In genomic region chr1:151177937-151178271, GRCm38 (mm10) we compare ENCODE assay signal across 8 mouse cellular contexts. TPM values are rescaled to one million over a fixed set of nuclear protein-coding genes. Genes with fewer than 3 reads are reported as not detected.
DNase-seq lines count a peak whose midpoint lies in the region; ATAC-seq and TF ChIP-seq lines count a peak whose summit lies in the region.

No protein-coding gene starts in this region.

- peak overlapping the region; percentile 14; the same call in 1 of the 2 replicates for H3K4me3 ChIP-seq in lung, embryonic 14.5 days (ENCODE audit: low read depth, low read length)
- peak overlapping the region; percentile 58 for H3K4me3 ChIP-seq in erythroblast, embryonic 14.5 days (replicated peaks)
- no peak overlapping the region for H3K4me3 ChIP-seq in intestine, postnatal 0 days (ENCODE audit: low read depth, low read length)
- H3K4me3 ChIP-seq in neural tube, embryonic 13.5 days, result peak overlapping the region; percentile 23

- no peaks in the 10 kb centered on the region for H3K4me1 ChIP-seq in lung, embryonic 14.5 days (ENCODE audit: insufficient read depth)
- H3K4me1 ChIP-seq in erythroblast, embryonic 14.5 days (ENCODE audit: control insufficient read depth), result peaks cover 45% of the 10 kb centered on the region
- no peaks in the 10 kb centered on the region; the same call in 1 of the 2 replicates for H3K4me1 ChIP-seq in intestine, postnatal 0 days (replicated peaks; ENCODE audit: control insufficient read depth, insufficient read depth, low read length)
- peaks cover 12% of the 10 kb centered on the region for H3K4me1 ChIP-seq in neural tube, embryonic 13.5 days (replicated peaks)

- H3K27ac ChIP-seq in lung, embryonic 14.5 days (ENCODE audit: low read depth), result no peak overlapping the region
- H3K27ac ChIP-seq in intestine, postnatal 0 days (ENCODE audit: low read depth, low read length), result peak overlapping the region; percentile 71; the same call in 1 of the 2 replicates
- 0 out of 2 replicates have a peak overlapping the region, but pooled peaks have one; percentile 1 for H3K27ac ChIP-seq in neural tube, embryonic 13.5 days (replicated peaks)

- peak; percentile 38; the same call in 1 of the 2 replicates for ATAC-seq in lung, embryonic 14.5 days (ENCODE audit: insufficient read depth)
- ATAC-seq in intestine, postnatal 0 days, result no peak
- peak; percentile 52; the same call in 1 of the 2 replicates for ATAC-seq in neural tube, embryonic 13.5 days (ENCODE audit: low read depth)

- H3K36me3 ChIP-seq in lung, embryonic 14.5 days (ENCODE audit: insufficient read depth), result no peaks in the 10 kb centered on the region
- no peaks in the 10 kb centered on the region for H3K36me3 ChIP-seq in erythroblast, embryonic 14.5 days (ENCODE audit: control insufficient read depth)
- H3K36me3 ChIP-seq in intestine, postnatal 0 days (ENCODE audit: control insufficient read depth, insufficient read depth), result no peaks in the 10 kb centered on the region
- H3K36me3 ChIP-seq in neural tube, embryonic 13.5 days, result no peaks in the 10 kb centered on the region

- no peaks in the 10 kb centered on the region for H3K9me3 ChIP-seq in lung, embryonic 14.5 days (ENCODE audit: low read depth, low read length)
- H3K9me3 ChIP-seq in erythroblast, embryonic 14.5 days (ENCODE audit: control insufficient read depth, low read length), result no peaks in the 10 kb centered on the region
- no peaks in the 10 kb centered on the region for H3K9me3 ChIP-seq in intestine, postnatal 0 days (ENCODE audit: control insufficient read depth)
- no peaks in the 10 kb centered on the region for H3K9me3 ChIP-seq in neural tube, embryonic 13.5 days

- no peak for DNase-seq in lung, embryonic 14.5 days
- DNase-seq in lung, postnatal 25 days (ENCODE audit: low spot score), result no peak
- DNase-seq in layer of hippocampus, adult 9-11 months, result no peak
- no peak for DNase-seq in cerebellum, adult 8-10 months
- no peak for DNase-seq in right cerebral cortex, postnatal 36 days (ENCODE audit: low spot score in 2 of 2)

- 20% methylated on average over 4 of the region's 4 CpGs for WGBS in lung, embryonic 14.5 days
- WGBS in intestine, postnatal 0 days, result 8% methylated on average over 4 of the region's 4 CpGs
- WGBS in neural tube, embryonic 13.5 days, result under 1% methylated on average over 4 of the region's 4 CpGs

- TF ChIP-seq CTCF in lung, embryonic 14.5 days (IDR thresholded peaks at IDR 0.05; ENCODE audit: low read depth), result no peak
- no peak for TF ChIP-seq CTCF in intestine, postnatal 0 days (IDR thresholded peaks at IDR 0.05; ENCODE audit: low read depth)

- H3K4me2 ChIP-seq in lung, embryonic 14.5 days, result peak overlapping the region; percentile 52
- peak overlapping the region; percentile 50 for H3K4me2 ChIP-seq in intestine, postnatal 0 days (replicated peaks; ENCODE audit: low read depth)
- peak overlapping the region; percentile 50 for H3K4me2 ChIP-seq in neural tube, embryonic 13.5 days

- no peak overlapping the region for H3K9ac ChIP-seq in lung, embryonic 14.5 days
- H3K9ac ChIP-seq in intestine, postnatal 0 days (ENCODE audit: low read depth, low read length), result no peak overlapping the region
- no peak overlapping the region for H3K9ac ChIP-seq in neural tube, embryonic 13.5 days

- H3K27me3 ChIP-seq in lung, embryonic 14.5 days (ENCODE audit: insufficient read depth, low read length), result no peaks in the 10 kb centered on the region
- no peaks in the 10 kb centered on the region for H3K27me3 ChIP-seq in erythroblast, embryonic 14.5 days (ENCODE audit: control insufficient read depth)
- H3K27me3 ChIP-seq in intestine, postnatal 0 days (replicated peaks; ENCODE audit: control insufficient read depth, insufficient read depth, low read length), result no peaks in the 10 kb centered on the region
- H3K27me3 ChIP-seq in neural tube, embryonic 13.5 days, result no peaks in the 10 kb centered on the region

RNA-seq across cellular contexts. Expression of gene Gm47985, which starts 4.4 kb away (rescaled TPM):
- polyA plus RNA-seq in lung, embryonic 14.5 days (2014; fragmentation: Nextera tagmentation; extraction: Ambion mirVana), result not detected in 2 replicates
- 0.04 TPM in 1 of 2 replicates, not detected in the other for polyA plus RNA-seq in erythroblast, embryonic 14.5 days (2012)
- polyA plus RNA-seq in intestine, postnatal 0 days (2015; fragmentation: Nextera tagmentation; extraction: Ambion mirVana), result 0.08 TPM in 1 of 2 replicates, not detected in the other
- polyA plus RNA-seq in neural tube, embryonic 13.5 days (2015; fragmentation: Nextera tagmentation; extraction: Ambion mirVana), result 0.14 TPM in 1 of 2 replicates, not detected in the other

RNA-seq across cellular contexts. Expression of gene Gm8947, which starts 14.3 kb away (rescaled TPM):
- polyA plus RNA-seq in lung, embryonic 14.5 days (2014; fragmentation: Nextera tagmentation; extraction: Ambion mirVana), result 0.14 TPM in 1 of 2 replicates, not detected in the other
- 0.02 TPM in 1 of 2 replicates, not detected in the other for polyA plus RNA-seq in erythroblast, embryonic 14.5 days (2012)
- not detected in 2 replicates for polyA plus RNA-seq in intestine, postnatal 0 days (2015; fragmentation: Nextera tagmentation; extraction: Ambion mirVana)
- not detected in 2 replicates for polyA plus RNA-seq in neural tube, embryonic 13.5 days (2015; fragmentation: Nextera tagmentation; extraction: Ambion mirVana)

RNA-seq across cellular contexts. Expression of gene Gm47995, which starts 20.3 kb away (rescaled TPM):
- not detected in 2 replicates for polyA plus RNA-seq in lung, embryonic 14.5 days (2014; fragmentation: Nextera tagmentation; extraction: Ambion mirVana)
- polyA plus RNA-seq in erythroblast, embryonic 14.5 days (2012), result not detected in 2 replicates
- polyA plus RNA-seq in intestine, postnatal 0 days (2015; fragmentation: Nextera tagmentation; extraction: Ambion mirVana), result not detected in 2 replicates
- polyA plus RNA-seq in neural tube, embryonic 13.5 days (2015; fragmentation: Nextera tagmentation; extraction: Ambion mirVana), result not detected in 2 replicates

RNA-seq across cellular contexts. Expression of gene 3110040M04Rik, which starts 26.0 kb away (rescaled TPM):
- not detected in 2 replicates for polyA plus RNA-seq in lung, embryonic 14.5 days (2014; fragmentation: Nextera tagmentation; extraction: Ambion mirVana)
- polyA plus RNA-seq in erythroblast, embryonic 14.5 days (2012), result 0.24 and 0.46 TPM in 2 replicates
- not detected in 2 replicates for polyA plus RNA-seq in intestine, postnatal 0 days (2015; fragmentation: Nextera tagmentation; extraction: Ambion mirVana)
- polyA plus RNA-seq in neural tube, embryonic 13.5 days (2015; fragmentation: Nextera tagmentation; extraction: Ambion mirVana), result not detected in 2 replicates

RNA-seq across cellular contexts. Expression of gene Gm47996, which starts 32.0 kb away (rescaled TPM):
- polyA plus RNA-seq in lung, embryonic 14.5 days (2014; fragmentation: Nextera tagmentation; extraction: Ambion mirVana), result not detected in 2 replicates
- not detected in 2 replicates for polyA plus RNA-seq in erythroblast, embryonic 14.5 days (2012)
- polyA plus RNA-seq in intestine, postnatal 0 days (2015; fragmentation: Nextera tagmentation; extraction: Ambion mirVana), result not detected in 2 replicates
- not detected in 2 replicates for polyA plus RNA-seq in neural tube, embryonic 13.5 days (2015; fragmentation: Nextera tagmentation; extraction: Ambion mirVana)
